Mouse (Mus musculus) ovary, postnatal 10 days (tissue): ENCODE results near the gene Sncb.
"Not testable (repeated sequence)": the region's sequence is repeated elsewhere in the genome, so short reads cannot be mapped to it uniquely, and the experiment has no call there.

Experiments
- DNase-seq: peaks from one replicate; pipeline ENCODE4 v3.0.0; 2022; ENCODE audit warnings: low spot score

The Sncb gene

GRCm38 (mm10) chr13:54766192-54766768 lies at the start of gene Sncb:
Gene Sncb, minus strand, starts transcription at chr13:54766595.
- no peak for DNase-seq

- DNase-seq = no peak
Observed at GRCm38 (mm10) chr13:54813381-54813780, 47.0 kb upstream of the Sncb start.

- DNase-seq = no peak
Observed at GRCm38 (mm10) chr13:54811476-54811875, 45.1 kb upstream of the Sncb start.

GRCm38 (mm10) chr13:54808067-54808466 lies 41.7 kb upstream of the Sncb start:
- DNase-seq = no peak

- DNase-seq = no peak
Observed at GRCm38 (mm10) chr13:54806434-54806976, 40.1 kb upstream of the Sncb start.

- no peak for DNase-seq
Observed at GRCm38 (mm10) chr13:54805134-54805838, 38.9 kb upstream of the Sncb start.

GRCm38 (mm10) chr13:54803010-54803409 lies 36.6 kb upstream of the Sncb start:
- DNase-seq = no peak

GRCm38 (mm10) chr13:54800206-54800605 lies 33.8 kb upstream of the Sncb start:
- DNase-seq = no peak

- DNase-seq = peak; percentile 57
Observed at GRCm38 (mm10) chr13:54799701-54800100, 33.3 kb upstream of the Sncb start.

GRCm38 (mm10) chr13:54798740-54799139 lies 32.3 kb upstream of the Sncb start:
- DNase-seq = no peak

- DNase-seq = no peak
Observed at GRCm38 (mm10) chr13:54797861-54798643, 31.7 kb upstream of the Sncb start.

GRCm38 (mm10) chr13:54797356-54797755 lies 31.0 kb upstream of the Sncb start:
- DNase-seq = no peak

- DNase-seq = no peak
Observed at GRCm38 (mm10) chr13:54794843-54795242, 28.4 kb upstream of the Sncb start.

GRCm38 (mm10) chr13:54794002-54794577 lies 27.7 kb upstream of the Sncb start:
- no peak for DNase-seq

- no peak for DNase-seq
Observed at GRCm38 (mm10) chr13:54792259-54793230, 26.1 kb upstream of the Sncb start.

- no peak for DNase-seq
Observed at GRCm38 (mm10) chr13:54789561-54790397, 23.4 kb upstream of the Sncb start.

- peak; percentile 72 for DNase-seq
Observed at GRCm38 (mm10) chr13:54788740-54789560, 22.6 kb upstream of the Sncb start, which contains the start of gene Tspan17. Gene Tspan17, plus strand, starts transcription at chr13:54789377.

- DNase-seq = not testable (repeated sequence)
Observed at GRCm38 (mm10) chr13:54787591-54787990, 21.2 kb upstream of the Sncb start.

- DNase-seq = no peak
Observed at GRCm38 (mm10) chr13:54783698-54784097, 17.3 kb upstream of the Sncb start, which contains the start of gene Eif4e1b. Gene Eif4e1b, plus strand, starts transcription at chr13:54783998.
